Mouse (Mus musculus) lung, embryonic 14.5 days (tissue): ENCODE measurements around the gene Lsm14b. TPM values are rescaled to one million over a fixed set of nuclear protein-coding genes. Genes with fewer than 3 reads are reported as not detected.
A peak's percentile ranks its signal among the peaks of the same experiment; 100 is the strongest.

Source experiments
- ATAC-seq: fragments of 200-750 bp; cut with Nextera tagmentation; 2 replicates; pipeline ENCODE4 v1.8.0; 2017; ENCODE audit warnings: mild to moderate bottlenecking, moderate TSS enrichment, moderate library complexity; ENCODE audit not compliant: insufficient read depth
- DNase-seq: peaks from one replicate; pipeline ENCODE4 v3.0.0-alpha.2; 2015
- H3K27ac ChIP-seq: fragments of 300-500 bp; sonication (generic); 2 replicates; pipeline ENCODE4 v1.5.1; 2014; ENCODE audit warnings: low read depth, mild to moderate bottlenecking, moderate library complexity
- H3K27me3 ChIP-seq: fragments of 300-500 bp; sonication (generic); 2 replicates; pipeline ENCODE4 v1.6.1; 2014; ENCODE audit warnings: low read length, control low read depth; ENCODE audit not compliant: insufficient read depth
- H3K36me3 ChIP-seq: fragments of 300-500 bp; sonication (generic); 2 replicates; pipeline ENCODE4 v1.6.1; 2014; ENCODE audit warnings: control low read depth; ENCODE audit not compliant: insufficient read depth
- H3K4me1 ChIP-seq: fragments of 300-500 bp; sonication (generic); 2 replicates; pipeline ENCODE4 v1.6.1; 2014; ENCODE audit warnings: antibody characterized with exemption, control low read depth; ENCODE audit not compliant: insufficient read depth
- H3K4me2 ChIP-seq: fragments of 300-500 bp; sonication (generic); 2 replicates; pipeline ENCODE4 v1.6.1; 2014; ENCODE audit warnings: mild to moderate bottlenecking
- H3K4me3 ChIP-seq: fragments of 300-500 bp; sonication (generic); 2 replicates; pipeline ENCODE4 v1.5.1; 2014; ENCODE audit warnings: low read depth, low read length
- H3K9ac ChIP-seq: fragments of 300-500 bp; sonication (generic); 2 replicates; pipeline ENCODE4 v1.6.1; 2014
- H3K9me3 ChIP-seq: fragments of 300-500 bp; sonication (generic); 2 replicates; pipeline ENCODE4 v1.6.1; 2016; ENCODE audit warnings: low read depth, low read length, control low read depth
- CTCF ChIP-seq: IDR thresholded peaks from 2 replicates; pipeline ENCODE4 v1.5.1; 2016; ENCODE audit warnings: antibody characterized with exemption, low read depth
- WGBS: fragments of 180-500 bp; shearing (Covaris S2); extraction: QIAGEN DNeasy Blood & Tissue Kit; methylation state at CpG from one replicate; pipeline ENCODE4 v1.1.7; 2014; 5-methylcytosine and 5-hydroxymethylcytosine counted together
- polyA plus RNA-seq: library from polyadenylated mRNA; unstranded; fragments of >200 nt; fragmentation: Nextera tagmentation; extraction: Ambion mirVana; gene quantifications from 2 replicates; pipeline ENCODE4 v1.2.1, GENCODE M21; 2014

Lsm14b gene
- polyA plus RNA-seq, 1 experiment from 2014 or later = 6.8 TPM

GRCm38 (mm10) chr2:180042858-180043515, 18.2 kb downstream of the Lsm14b start:
- Histone ChIP-seq H3K4me1 (peaks cover 13% of the 10 kb centered on the region), H3K9me3 (no peaks in the 10 kb centered on the region), H3K27me3 (no peaks in the 10 kb centered on the region), H3K36me3 (peaks cover 18% of the 10 kb centered on the region), H3K4me2 (peak overlapping the region; percentile 91), H3K9ac (peak overlapping the region; percentile 87), H3K27ac (peak overlapping the region; percentile 90), H3K4me3 (peak overlapping the region; percentile 99)
- WGBS = 1% methylated on average over 59 of the region's 66 CpGs
- peak; percentile 71 for ATAC-seq
- peak; percentile 82 for DNase-seq
- TF ChIP-seq CTCF = no peak

GRCm38 (mm10) chr2:180045283-180045682, 20.5 kb downstream of the Lsm14b start:
- peak; percentile 75 for TF ChIP-seq CTCF
- no peaks in the 10 kb centered on the region for H3K9me3 ChIP-seq
- H3K4me1 ChIP-seq = peaks cover 10% of the 10 kb centered on the region
- no peak overlapping the region for H3K9ac ChIP-seq
- H3K4me3 ChIP-seq = no peak overlapping the region
- ATAC-seq (no peak), DNase-seq (peak; percentile 88)
- H3K27me3 ChIP-seq = no peaks in the 10 kb centered on the region
- H3K4me2 ChIP-seq = no peak overlapping the region
- no peak overlapping the region for H3K27ac ChIP-seq
- WGBS = 41% methylated on average over 4 of the region's 4 CpGs
- no peaks in the 10 kb centered on the region for H3K36me3 ChIP-seq

GRCm38 (mm10) chr2:180047580-180047979, 22.8 kb downstream of the Lsm14b start:
- Histone ChIP-seq H3K4me2 (no peak overlapping the region), H3K4me3 (no peak overlapping the region), H3K9me3 (no peaks in the 10 kb centered on the region), H3K9ac (no peak overlapping the region), H3K27ac (no peak overlapping the region), H3K36me3 (no peaks in the 10 kb centered on the region), H3K27me3 (no peaks in the 10 kb centered on the region), H3K4me1 (no peaks in the 10 kb centered on the region)
- no peak for DNase-seq
- no peak for ATAC-seq
- no peak for TF ChIP-seq CTCF
- WGBS = 54% methylated on average over 3 of the region's 3 CpGs

- WGBS = 90% methylated on average over 18 of the region's 18 CpGs
- Histone ChIP-seq H3K27ac (no peak overlapping the region), H3K27me3 (no peaks in the 10 kb centered on the region), H3K4me2 (no peak overlapping the region), H3K36me3 (peaks cover 5% of the 10 kb centered on the region; the same call in 1 of the 2 replicates), H3K9ac (no peak overlapping the region), H3K4me3 (no peak overlapping the region), H3K9me3 (no peaks in the 10 kb centered on the region), H3K4me1 (no peaks in the 10 kb centered on the region)
- DNase-seq (no peak), ATAC-seq (no peak)
- TF ChIP-seq CTCF = no peak
Observed at GRCm38 (mm10) chr2:180047980-180048635, 23.3 kb downstream of the Lsm14b start.

GRCm38 (mm10) chr2:180050986-180051385, 26.2 kb downstream of the Lsm14b start:
- H3K4me2 ChIP-seq = no peak overlapping the region
- H3K36me3 ChIP-seq = peaks cover 28% of the 10 kb centered on the region; the same call in 1 of the 2 replicates
- no peak overlapping the region for H3K4me3 ChIP-seq

GRCm38 (mm10) chr2:180051986-180052733, 27.4 kb downstream of the Lsm14b start:
- peak; percentile 45 for TF ChIP-seq CTCF
- no peaks in the 10 kb centered on the region for H3K27me3 ChIP-seq
- H3K4me3 ChIP-seq = no peak overlapping the region
- peaks cover 40% of the 10 kb centered on the region; the same call in 1 of the 2 replicates for H3K36me3 ChIP-seq
- H3K4me1 ChIP-seq = no peaks in the 10 kb centered on the region
- ATAC-seq (no peak), DNase-seq (peak; percentile 36)
- no peak overlapping the region for H3K27ac ChIP-seq
- no peaks in the 10 kb centered on the region for H3K9me3 ChIP-seq
- H3K4me2 ChIP-seq = no peak overlapping the region
- WGBS = 87% methylated on average over 14 of the region's 14 CpGs
- no peak overlapping the region for H3K9ac ChIP-seq

More at GRCm38 (mm10) chr2:180050986-180051385, 26.2 kb downstream of the Lsm14b start:
- 20% methylated on average over 5 of the region's 5 CpGs for WGBS
- TF ChIP-seq CTCF = peak; percentile 95
- no peaks in the 10 kb centered on the region for H3K9me3 ChIP-seq
- H3K27me3 ChIP-seq = no peaks in the 10 kb centered on the region
- no peaks in the 10 kb centered on the region for H3K4me1 ChIP-seq
- H3K9ac ChIP-seq = no peak overlapping the region
- peak; percentile 84 for DNase-seq
- H3K27ac ChIP-seq = no peak overlapping the region
- ATAC-seq = peak; percentile 57; the same call in 1 of the 2 replicates

GRCm38 (mm10) chr2:180053001-180053400, 28.2 kb downstream of the Lsm14b start:
- no peak overlapping the region for H3K4me2 ChIP-seq
- H3K9ac ChIP-seq = no peak overlapping the region
- 91% methylated on average over 9 of the region's 9 CpGs for WGBS
- no peak overlapping the region for H3K4me3 ChIP-seq
- no peaks in the 10 kb centered on the region for H3K9me3 ChIP-seq
- no peak for TF ChIP-seq CTCF
- H3K27ac ChIP-seq = no peak overlapping the region
- peaks cover 48% of the 10 kb centered on the region for H3K36me3 ChIP-seq
- H3K27me3 ChIP-seq = no peaks in the 10 kb centered on the region
- ATAC-seq (no peak), DNase-seq (no peak)
- H3K4me1 ChIP-seq = no peaks in the 10 kb centered on the region
